In genomic region chrX:103185781-103186430, GRCm38 (mm10) we compare ENCODE assay signal across 9 mouse cellular contexts. TPM values are rescaled to one million over a fixed set of nuclear protein-coding genes. Genes with fewer than 3 reads are reported as not detected.
DNase-seq lines count a peak whose midpoint lies in the region; ATAC-seq and TF ChIP-seq lines count a peak whose summit lies in the region.
"Had no signal": no experiment of that assay in that cellular context is flagged by ENCODE, and none has a peak within 500 bp of the region (broad histone marks: within the 10 kb centered on the region; RNA-seq: fewer than 3 reads in every experiment).

No protein-coding gene starts in this region.

- TF ChIP-seq POLR2A in bone marrow macrophage, adult 2 months (IDR thresholded peaks at IDR 0.05; ENCODE audit: borderline replicate concordance, low read depth, low read length) = no peak

- no peaks in the 10 kb centered on the region for H3K9me3 ChIP-seq in heart, embryonic 15.5 days (replicated peaks)
- no peaks in the 10 kb centered on the region for H3K9me3 ChIP-seq in hindbrain, embryonic 10.5 days
- no peaks in the 10 kb centered on the region for H3K9me3 ChIP-seq in midbrain, embryonic 13.5 days

- no peak for DNase-seq in heart, postnatal 14 days
- no peak for DNase-seq in hindbrain, embryonic 10.5 days (ENCODE audit: low spot score)
- DNase-seq in T-cell, adult 2 months (ENCODE audit: low spot score) = no peak
- no peak for DNase-seq in thymus, postnatal 25 days
- DNase-seq in Muller cell, postnatal 12 days (ENCODE audit: inconsistent ontology term) = no peak

- H3K4me3 ChIP-seq in heart, embryonic 15.5 days = peak overlapping the region; percentile 49
- H3K4me3 ChIP-seq in bone marrow macrophage, adult 2 months (ENCODE audit: insufficient read depth, low read length) = peak overlapping the region; percentile 36
- peak overlapping the region; percentile 56 for H3K4me3 ChIP-seq in hindbrain, embryonic 10.5 days
- H3K4me3 ChIP-seq in midbrain, embryonic 13.5 days (replicated peaks) = peak overlapping the region; percentile 56

- H3K4me2 ChIP-seq in heart, embryonic 15.5 days = peak overlapping the region; percentile 65
- peak overlapping the region; percentile 52 for H3K4me2 ChIP-seq in midbrain, embryonic 13.5 days (replicated peaks)

- H3K27me3 ChIP-seq in heart, embryonic 15.5 days = peaks cover 26% of the 10 kb centered on the region
- peaks cover 59% of the 10 kb centered on the region for H3K27me3 ChIP-seq in hindbrain, embryonic 10.5 days (ENCODE audit: insufficient read depth, poor library complexity, severe bottlenecking)
- peaks cover 34% of the 10 kb centered on the region for H3K27me3 ChIP-seq in midbrain, embryonic 13.5 days

- no peak for ATAC-seq in heart, embryonic 15.5 days (replicated peaks; ENCODE audit: insufficient number of reproducible peaks, insufficient read depth, low FRiP score, low read depth)
- peak; percentile 70 for ATAC-seq in midbrain, embryonic 13.5 days

- no peaks in the 10 kb centered on the region for H3K4me1 ChIP-seq in heart, embryonic 15.5 days (replicated peaks)
- H3K4me1 ChIP-seq in bone marrow macrophage, adult 2 months (ENCODE audit: control insufficient read depth, insufficient read depth, low read length) = 0 out of 2 replicates have a peak, but pooled peaks cover 2% of the 10 kb centered on the region
- H3K4me1 ChIP-seq in hindbrain, embryonic 10.5 days (replicated peaks) = no peaks in the 10 kb centered on the region
- no peaks in the 10 kb centered on the region for H3K4me1 ChIP-seq in midbrain, embryonic 13.5 days (replicated peaks)

- no peak overlapping the region for H3K27ac ChIP-seq in heart, embryonic 15.5 days
- H3K27ac ChIP-seq in bone marrow macrophage, adult 2 months (ENCODE audit: insufficient read depth, low read depth, low read length) = no peak overlapping the region
- peak overlapping the region; percentile 79 for H3K27ac ChIP-seq in hindbrain, embryonic 10.5 days
- H3K27ac ChIP-seq in midbrain, embryonic 13.5 days = peak overlapping the region; percentile 93

- H3K9ac ChIP-seq in heart, embryonic 15.5 days = no peak overlapping the region
- peak overlapping the region; percentile 73 for H3K9ac ChIP-seq in midbrain, embryonic 13.5 days (replicated peaks)

- intact Hi-C loops in heart, postnatal 14 days (cut with DNase I) = no loop called here

- H3K36me3 ChIP-seq in heart, embryonic 15.5 days = no peaks in the 10 kb centered on the region
- H3K36me3 ChIP-seq in hindbrain, embryonic 10.5 days = no peaks in the 10 kb centered on the region
- no peaks in the 10 kb centered on the region for H3K36me3 ChIP-seq in midbrain, embryonic 13.5 days

- WGBS in heart, embryonic 15.5 days = 15% methylated on average over 20 of the region's 20 CpGs
- WGBS in hindbrain, embryonic 10.5 days = 21% methylated on average over 20 of the region's 20 CpGs
- WGBS in midbrain, embryonic 13.5 days = 21% methylated on average over 20 of the region's 20 CpGs

- no peak for TF ChIP-seq CTCF in bone marrow macrophage, adult 2 months (IDR thresholded peaks at IDR 0.05; ENCODE audit: low read depth, low read length)

RNA-seq across cellular contexts. Expression of gene Nap1l2, which starts 0.5 kb away (rescaled TPM):
- 0.63 and 1.0 TPM in 2 replicates for polyA plus RNA-seq in heart, embryonic 15.5 days (2015; fragmentation: Nextera tagmentation; extraction: Ambion mirVana)
- total RNA-seq in heart, postnatal 14 days (2021) = not detected
- 0.29 TPM in 1 of 2 replicates, not detected in the other for polyA plus RNA-seq in bone marrow macrophage, adult 2 months (2012; ENCODE audit: insufficient read depth, insufficient read length, missing spikeins)
- 7.2 and 16.4 TPM in 2 replicates for polyA plus RNA-seq in hindbrain, embryonic 10.5 days (2016; fragmentation: Nextera tagmentation; extraction: Ambion mirVana)
- 62.5 and 71.8 TPM in 2 replicates for polyA plus RNA-seq in midbrain, embryonic 13.5 days (2015; fragmentation: Nextera tagmentation; extraction: Ambion mirVana)
- total RNA-seq: gastrocnemius, adult 8-10 months had no signal

Comparison
In these comparisons a context has a peak if more than half of its experiments do, and no peak if none do; other contexts are left out.
1. H3K27ac ChIP-seq: peak in hindbrain, embryonic 10.5 days (single experiment) and midbrain, embryonic 13.5 days (single experiment); none in heart, embryonic 15.5 days (single experiment) and bone marrow macrophage, adult 2 months (single experiment).
2. Peak in every context shown above with its lines, with median percentiles within 50 percentile points of each other: H3K4me3 ChIP-seq.